Mouse (Mus musculus) midbrain, embryonic 14.5 days (tissue): Measurements from ENCODE around the gene Htra2. TPM values are rescaled to one million over a fixed set of nuclear protein-coding genes. Genes with fewer than 3 reads are reported as not detected.

Experiments used
- ATAC-seq: fragments of 200-750 bp; cut with Nextera tagmentation; 2 replicates; pipeline ENCODE4 v1.8.0; 2017; ENCODE audit warnings: moderate number of reproducible peaks, moderate library complexity; ENCODE audit not compliant: low FRiP score, low TSS enrichment
- DNase-seq: peaks from one replicate; pipeline ENCODE4 v3.0.0-alpha.2; 2015
- H3K27ac ChIP-seq: fragments of 300-500 bp; sonication (generic); replicated peaks from 2 replicates; pipeline ENCODE4 v1.5.1; 2014; ENCODE audit warnings: mild to moderate bottlenecking, low read depth, low read length, moderate library complexity
- H3K27me3 ChIP-seq: fragments of 300-500 bp; sonication (generic); 2 replicates; pipeline ENCODE4 v1.6.1; 2014; ENCODE audit warnings: low read length, control low read depth, mixed read lengths; ENCODE audit not compliant: control insufficient read depth, insufficient read depth
- H3K36me3 ChIP-seq: fragments of 300-500 bp; sonication (generic); 2 replicates; pipeline ENCODE4 v1.6.1; 2014; ENCODE audit warnings: low read length, control low read depth; ENCODE audit not compliant: control insufficient read depth, insufficient read depth
- H3K4me1 ChIP-seq: fragments of 300-500 bp; sonication (generic); 2 replicates; pipeline ENCODE4 v1.6.1; 2014; ENCODE audit warnings: mild to moderate bottlenecking, antibody characterized with exemption, low read length, control low read depth; ENCODE audit not compliant: control insufficient read depth, insufficient read depth
- H3K4me2 ChIP-seq: fragments of 300-500 bp; sonication (generic); 2 replicates; pipeline ENCODE4 v1.6.1; 2014; ENCODE audit warnings: mild to moderate bottlenecking, low read length, moderate library complexity
- H3K4me3 ChIP-seq: fragments of 300-500 bp; sonication (generic); replicated peaks from 2 replicates; pipeline ENCODE4 v1.5.1; 2014; ENCODE audit warnings: low read depth, low read length
- H3K9ac ChIP-seq: fragments of 300-500 bp; sonication (generic); replicated peaks from 2 replicates; pipeline ENCODE4 v1.6.1; 2014; ENCODE audit warnings: mild to moderate bottlenecking, low read length, moderate library complexity
- H3K9me3 ChIP-seq: fragments of 300-500 bp; sonication (generic); 2 replicates; pipeline ENCODE4 v1.6.1; 2016; ENCODE audit warnings: low read length, control low read depth, mixed read lengths; ENCODE audit not compliant: control insufficient read depth
- WGBS: fragments of 180-500 bp; shearing (Covaris S2); extraction: QIAGEN DNeasy Blood & Tissue Kit; methylation state at CpG from one replicate; pipeline ENCODE4 v1.1.7; 2014; 5-methylcytosine and 5-hydroxymethylcytosine counted together
- polyA plus RNA-seq: library from polyadenylated mRNA; unstranded; fragments of >200 nt; fragmentation: Nextera tagmentation; extraction: Ambion mirVana; gene quantifications from 2 replicates; pipeline ENCODE4 v1.2.1, GENCODE M21; 2014

Gene Htra2
- polyA plus RNA-seq, 1 experiment from 2014 or later = 38.5 TPM

- H3K27ac ChIP-seq = no peak overlapping the region
- DNase-seq (no peak), ATAC-seq (no peak)
- H3K4me1 ChIP-seq = peaks cover under 1% of the 10 kb centered on the region; the same call in 1 of the 2 replicates
- 62% methylated on average over 6 of the region's 6 CpGs for WGBS
- no peak overlapping the region for H3K9ac ChIP-seq
- H3K9me3 ChIP-seq = no peaks in the 10 kb centered on the region
- no peak overlapping the region for H3K4me3 ChIP-seq
- no peaks in the 10 kb centered on the region for H3K27me3 ChIP-seq
- H3K4me2 ChIP-seq = no peak overlapping the region
- H3K36me3 ChIP-seq = no peaks in the 10 kb centered on the region
Observed at GRCm38 (mm10) chr6:83043561-83043960, 11.5 kb downstream of the Htra2 start.

GRCm38 (mm10) chr6:83040601-83041000 lies 14.5 kb downstream of the Htra2 start:
- H3K9me3 ChIP-seq = no peaks in the 10 kb centered on the region
- no peak for ATAC-seq
- no peak overlapping the region for H3K27ac ChIP-seq
- no peak overlapping the region for H3K4me3 ChIP-seq
- H3K9ac ChIP-seq = no peak overlapping the region
- H3K27me3 ChIP-seq = no peaks in the 10 kb centered on the region
- no peak for DNase-seq
- WGBS = 80% methylated on average over 5 of the region's 5 CpGs
- no peaks in the 10 kb centered on the region for H3K36me3 ChIP-seq
- no peak overlapping the region for H3K4me2 ChIP-seq
- H3K4me1 ChIP-seq = peaks cover 6% of the 10 kb centered on the region; the same call in 1 of the 2 replicates

GRCm38 (mm10) chr6:83038496-83039012 lies 16.5 kb downstream of the Htra2 start:
- no peaks in the 10 kb centered on the region for H3K36me3 ChIP-seq
- peak overlapping the region; percentile 23 for H3K4me3 ChIP-seq
- H3K9ac ChIP-seq = peak overlapping the region; percentile 36
- H3K27ac ChIP-seq = no peak overlapping the region; the same call in 1 of the 2 replicates
- no peaks in the 10 kb centered on the region for H3K9me3 ChIP-seq
- peak; percentile 91 for DNase-seq
- peak overlapping the region; percentile 63 for H3K4me2 ChIP-seq
- peaks cover 9% of the 10 kb centered on the region for H3K4me1 ChIP-seq
- WGBS = 8% methylated on average over 24 of the region's 24 CpGs
- peaks cover 4% of the 10 kb centered on the region; the same call in 1 of the 2 replicates for H3K27me3 ChIP-seq
- ATAC-seq = peak; percentile 71

GRCm38 (mm10) chr6:83037188-83037587 lies 17.9 kb downstream of the Htra2 start:
- Histone ChIP-seq H3K27ac (no peak overlapping the region), H3K4me3 (no peak overlapping the region), H3K36me3 (no peaks in the 10 kb centered on the region), H3K27me3 (peaks cover 17% of the 10 kb centered on the region), H3K9me3 (no peaks in the 10 kb centered on the region), H3K4me1 (peaks cover 19% of the 10 kb centered on the region), H3K4me2 (no peak overlapping the region), H3K9ac (no peak overlapping the region)
- 80% methylated on average over 8 of the region's 8 CpGs for WGBS
- no peak for DNase-seq
- ATAC-seq = no peak

- H3K4me3 ChIP-seq = peak overlapping the region; percentile 43
- DNase-seq (no peak), ATAC-seq (no peak)
- 16% methylated on average over 5 of the region's 5 CpGs for WGBS
- H3K9me3 ChIP-seq = no peaks in the 10 kb centered on the region
- peaks cover 22% of the 10 kb centered on the region for H3K4me1 ChIP-seq
- H3K9ac ChIP-seq = no peak overlapping the region
- peak overlapping the region; percentile 76 for H3K4me2 ChIP-seq
- no peaks in the 10 kb centered on the region for H3K36me3 ChIP-seq
- H3K27ac ChIP-seq = no peak overlapping the region
- H3K27me3 ChIP-seq = peaks cover 33% of the 10 kb centered on the region
Observed at GRCm38 (mm10) chr6:83034463-83035055, 20.5 kb downstream of the Htra2 start.

- H3K27ac ChIP-seq = peak within 1 kb of the TSS; percentile 55; the same call in 1 of the 2 replicates
- H3K4me2 ChIP-seq = peak within 1 kb of the TSS; percentile 76
- peaks cover 33% of the 10 kb centered on the region for H3K27me3 ChIP-seq
- under 1% methylated on average over 51 of the region's 51 CpGs for WGBS
- peaks cover 21% of the 10 kb centered on the region for H3K4me1 ChIP-seq
- H3K4me3 ChIP-seq = peak within 1 kb of the TSS; percentile 43
- ATAC-seq = peak; percentile 71
- no peaks in the 10 kb centered on the region for H3K9me3 ChIP-seq
- H3K36me3 ChIP-seq = no peaks in the 10 kb centered on the region
- DNase-seq = peak; percentile 68
- peak within 1 kb of the TSS; percentile 43 for H3K9ac ChIP-seq
Observed at GRCm38 (mm10) chr6:83033249-83034185, 21.6 kb downstream of the Htra2 start, which contains the start of the genes Dok1 and Loxl3. Gene Dok1 (minus strand): TSS chr6:83033471. Gene Loxl3 (plus strand): TSS chr6:83034173.

GRCm38 (mm10) chr6:83032769-83033191 lies 22.3 kb downstream of the Htra2 start:
- peaks cover 33% of the 10 kb centered on the region for H3K27me3 ChIP-seq

GRCm38 (mm10) chr6:83031921-83032590 lies 23.0 kb downstream of the Htra2 start:
- peak overlapping the region; percentile 76 for H3K4me2 ChIP-seq
- WGBS = 18% methylated on average over 18 of the region's 18 CpGs

More at GRCm38 (mm10) chr6:83032769-83033191, 22.3 kb downstream of the Htra2 start:
- H3K4me2 ChIP-seq = peak overlapping the region; percentile 76
- no peak overlapping the region for H3K27ac ChIP-seq
- H3K4me3 ChIP-seq = peak overlapping the region; percentile 43
- peaks cover 16% of the 10 kb centered on the region; the same call in 1 of the 2 replicates for H3K4me1 ChIP-seq
- ATAC-seq (peak; percentile 58), DNase-seq (peak; percentile 61)
- under 1% methylated on average over 31 of the region's 31 CpGs for WGBS
- H3K36me3 ChIP-seq = no peaks in the 10 kb centered on the region
- H3K9me3 ChIP-seq = no peaks in the 10 kb centered on the region
- peak overlapping the region; percentile 43 for H3K9ac ChIP-seq

More at GRCm38 (mm10) chr6:83031921-83032590, 23.0 kb downstream of the Htra2 start:
- Histone ChIP-seq H3K4me3 (peak overlapping the region; percentile 43), H3K27ac (no peak overlapping the region), H3K4me1 (peaks cover 16% of the 10 kb centered on the region; the same call in 1 of the 2 replicates), H3K9ac (no peak overlapping the region), H3K36me3 (no peaks in the 10 kb centered on the region), H3K9me3 (no peaks in the 10 kb centered on the region), H3K27me3 (peaks cover 33% of the 10 kb centered on the region)
- DNase-seq (no peak), ATAC-seq (no peak)
